Mouse (Mus musculus): Measurements from ENCODE around the gene Grap2.

DNA sequence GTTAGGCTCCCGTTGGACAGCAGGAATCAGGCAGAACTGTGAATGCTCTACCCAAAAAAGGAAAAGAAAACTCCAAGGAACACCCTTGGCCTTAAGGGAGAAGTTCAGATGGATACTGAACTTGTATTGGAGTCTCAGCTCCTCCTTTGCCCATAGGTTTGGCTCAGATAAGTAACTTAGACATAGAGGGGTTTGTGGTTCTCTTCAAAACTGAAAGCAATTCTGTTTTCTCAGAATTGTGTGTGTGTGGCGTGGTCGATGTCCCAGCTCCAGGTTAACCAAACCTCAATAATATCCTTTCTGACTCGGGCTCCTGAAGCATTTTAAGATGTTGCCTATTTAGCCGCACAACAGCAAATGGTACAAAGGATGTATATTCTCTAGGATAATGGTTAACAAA is 18.2 kb downstream of the Grap2 start:
- TF ChIP-seq CTCF (IDR thresholded peaks at IDR 0.05; ENCODE audit: low read depth, low read length) (no peak), GATA2 (IDR thresholded peaks at IDR 0.05; ENCODE audit: borderline replicate concordance, low read depth, low read length) (no peak)

Data from G1E (cell line).